Mouse (Mus musculus): ENCODE data around the gene F2rl2.

GRCm38 (mm10) chr13:95714271-95714975 is 17.8 kb downstream of the F2rl2 start:
- TF ChIP-seq POLR2A (IDR thresholded peaks at IDR 0.05; ENCODE audit: insufficient read depth, low read length) (no peak), CTCF (IDR thresholded peaks at IDR 0.05; ENCODE audit: low read depth, low read length) (no peak)
